Mouse (Mus musculus) E14TG2a.4 (cell line): ENCODE measurements around the gene S100a5.

Source experiments
- H3K27me3 ChIP-seq: 2 replicates; pipeline ENCODE4 v1.6.1; 2014; ENCODE audit warnings: low read length, control low read depth; ENCODE audit not compliant: insufficient read depth
- H3K36me3 ChIP-seq: 2 replicates; pipeline ENCODE4 v1.6.1; 2014; ENCODE audit warnings: low read length, control low read depth; ENCODE audit not compliant: insufficient read depth
- H3K4me1 ChIP-seq: replicated peaks from 2 replicates; pipeline ENCODE4 v1.6.1; 2014; ENCODE audit warnings: low read depth, low read length, control low read depth
- H3K4me3 ChIP-seq: replicated peaks from 2 replicates; pipeline ENCODE4 v1.5.1; 2014; ENCODE audit warnings: mild to moderate bottlenecking, low read length
- H3K9me3 ChIP-seq: 2 replicates; pipeline ENCODE4 v1.6.1; 2014; ENCODE audit warnings: low read length, control low read depth
- CTCF ChIP-seq: conservative IDR thresholded peaks from 2 replicates; pipeline ENCODE4 v1.5.1; 2014; ENCODE audit warnings: low read length
- NANOG ChIP-seq: IDR thresholded peaks from 2 replicates; pipeline ENCODE4 v1.6.1; 2014; ENCODE audit warnings: borderline replicate concordance, low read length, mixed read lengths
- POU5F1 ChIP-seq: IDR thresholded peaks from 2 replicates; pipeline ENCODE4 v1.6.1; 2014; ENCODE audit warnings: low read length, borderline replicate concordance

S100a5 gene

DNA sequence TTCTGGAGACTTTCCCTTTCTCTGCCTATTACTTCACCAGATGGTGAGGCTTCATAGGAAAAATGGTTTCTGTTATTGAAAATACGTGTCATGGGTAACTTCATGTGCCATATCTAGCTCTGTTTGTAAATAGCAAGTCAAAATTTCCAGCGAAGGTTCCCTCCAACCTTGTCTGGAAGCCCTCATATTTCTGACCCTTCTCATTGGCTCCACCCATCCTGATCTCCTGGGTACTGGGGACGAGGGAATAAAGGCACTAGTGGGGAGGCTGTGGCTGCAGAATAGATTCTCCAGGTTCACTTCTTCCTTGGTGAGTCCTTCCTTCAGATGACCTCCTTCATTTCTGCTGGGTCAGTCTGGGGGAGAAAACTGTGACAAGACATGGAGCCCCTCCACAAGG, at the start of gene S100a5:
Gene S100a5, plus strand, starts transcription at position 301 of the 400 bp plus-strand sequence.
- TF ChIP-seq CTCF (no peak), NANOG (no peak), POU5F1 (no peak)
- H3K27me3 ChIP-seq = peaks cover 30% of the 10 kb centered on the region
- H3K4me1 ChIP-seq = peaks cover 28% of the 10 kb centered on the region
- H3K9me3 ChIP-seq = no peaks in the 10 kb centered on the region
- H3K4me3 ChIP-seq = no peak within 1 kb of the TSS
- H3K36me3 ChIP-seq = no peaks in the 10 kb centered on the region

- H3K4me3 ChIP-seq = no peak within 1 kb of the TSS
Observed at GRCm38 (mm10) chr3:90560008-90560628, 48.2 kb upstream of the S100a5 start, which contains the start of gene S100a3. TSS of gene S100a3 (plus strand) at chr3:90560578.

GRCm38 (mm10) chr3:90574691-90575090, 33.6 kb upstream of the S100a5 start:
- 0 out of 2 replicates have a peak, but pooled peaks cover 1% of the 10 kb centered on the region for H3K27me3 ChIP-seq
- no peaks in the 10 kb centered on the region for H3K9me3 ChIP-seq
- no peaks in the 10 kb centered on the region for H3K4me1 ChIP-seq
- TF ChIP-seq CTCF = no peak
- no peak for TF ChIP-seq NANOG
- no peak for TF ChIP-seq POU5F1
- H3K4me3 ChIP-seq = no peak overlapping the region
- H3K36me3 ChIP-seq = no peaks in the 10 kb centered on the region

More at GRCm38 (mm10) chr3:90560008-90560628, 48.2 kb upstream of the S100a5 start, which contains the start of gene S100a3:
- H3K4me1 ChIP-seq = peaks cover 8% of the 10 kb centered on the region
- no peaks in the 10 kb centered on the region for H3K9me3 ChIP-seq
- TF ChIP-seq POU5F1 (no peak), CTCF (no peak), NANOG (no peak)
- H3K36me3 ChIP-seq = no peaks in the 10 kb centered on the region
- H3K27me3 ChIP-seq = 0 out of 2 replicates have a peak, but pooled peaks cover 3% of the 10 kb centered on the region

- Histone ChIP-seq H3K27me3 (0 out of 2 replicates have a peak, but pooled peaks cover 1% of the 10 kb centered on the region), H3K4me1 (no peaks in the 10 kb centered on the region), H3K36me3 (no peaks in the 10 kb centered on the region), H3K9me3 (no peaks in the 10 kb centered on the region), H3K4me3 (no peak overlapping the region)
- TF ChIP-seq POU5F1 (no peak), CTCF (no peak), NANOG (no peak)
Observed at GRCm38 (mm10) chr3:90575320-90575719, 33.0 kb upstream of the S100a5 start.

GRCm38 (mm10) chr3:90576351-90577001, 31.8 kb upstream of the S100a5 start:
- no peaks in the 10 kb centered on the region for H3K9me3 ChIP-seq
- 0 out of 2 replicates have a peak, but pooled peaks cover 1% of the 10 kb centered on the region for H3K27me3 ChIP-seq
- H3K36me3 ChIP-seq = no peaks in the 10 kb centered on the region
- TF ChIP-seq CTCF = no peak
- no peak overlapping the region for H3K4me3 ChIP-seq
- no peaks in the 10 kb centered on the region for H3K4me1 ChIP-seq

- Histone ChIP-seq H3K4me1 (peaks cover 10% of the 10 kb centered on the region; the same call in 1 of the 2 replicates), H3K4me3 (no peak overlapping the region), H3K36me3 (no peaks in the 10 kb centered on the region), H3K27me3 (peaks cover 6% of the 10 kb centered on the region; the same call in 1 of the 2 replicates), H3K9me3 (no peaks in the 10 kb centered on the region)
- TF ChIP-seq CTCF (no peak), NANOG (no peak), POU5F1 (no peak)
Observed at GRCm38 (mm10) chr3:90579433-90579832, 28.9 kb upstream of the S100a5 start.

GRCm38 (mm10) chr3:90581141-90581540, 27.2 kb upstream of the S100a5 start:
- Histone ChIP-seq H3K27me3 (peaks cover 10% of the 10 kb centered on the region; the same call in 1 of the 2 replicates), H3K4me1 (peaks cover 20% of the 10 kb centered on the region), H3K4me3 (no peak overlapping the region), H3K9me3 (no peaks in the 10 kb centered on the region), H3K36me3 (no peaks in the 10 kb centered on the region)
- TF ChIP-seq NANOG = no peak
- TF ChIP-seq CTCF = no peak
- no peak for TF ChIP-seq POU5F1

DNA sequence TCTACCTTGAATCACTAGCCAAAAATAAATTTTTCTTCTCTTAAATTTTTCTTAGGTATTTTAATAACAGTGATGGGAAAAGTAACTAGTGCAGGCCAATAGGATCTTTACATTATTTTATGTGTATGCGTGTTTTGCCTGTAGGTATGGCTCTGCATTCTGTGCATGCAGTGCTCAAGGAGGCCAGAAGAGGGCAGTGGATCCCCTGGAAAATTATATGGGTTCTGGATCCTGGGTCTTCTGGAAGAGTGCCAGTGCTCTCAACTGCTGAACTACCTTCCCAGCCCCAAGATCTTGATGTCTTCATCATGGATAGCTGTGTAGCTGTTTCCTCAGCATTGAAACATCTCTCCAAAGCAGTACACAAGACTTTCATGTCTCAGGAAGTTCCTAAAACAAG, 26.2 kb upstream of the S100a5 start:
- Histone ChIP-seq H3K4me3 (no peak overlapping the region), H3K4me1 (peaks cover 30% of the 10 kb centered on the region)
- TF ChIP-seq POU5F1 (no peak), CTCF (peak; percentile 85)

GRCm38 (mm10) chr3:90582556-90582955, 25.8 kb upstream of the S100a5 start:
- Histone ChIP-seq H3K27me3 (peaks cover 12% of the 10 kb centered on the region; the same call in 1 of the 2 replicates), H3K4me1 (peaks cover 34% of the 10 kb centered on the region), H3K36me3 (no peaks in the 10 kb centered on the region), H3K9me3 (no peaks in the 10 kb centered on the region), H3K4me3 (no peak overlapping the region)
- TF ChIP-seq POU5F1 = no peak
- no peak for TF ChIP-seq NANOG
- TF ChIP-seq CTCF = no peak

More for the DNA sequence above, 26.2 kb upstream of the S100a5 start:
- Histone ChIP-seq H3K9me3 (no peaks in the 10 kb centered on the region), H3K36me3 (no peaks in the 10 kb centered on the region), H3K27me3 (peaks cover 12% of the 10 kb centered on the region; the same call in 1 of the 2 replicates)
